Mouse (Mus musculus) left cerebral cortex, postnatal 14 days (tissue): ENCODE results near the gene Wdr5b. TPM values are rescaled to one million over a fixed set of nuclear protein-coding genes. Genes with fewer than 3 reads are reported as not detected.

ENCODE experiments used
- DNase-seq, 2 experiments: peaks; one replicate each; pipeline ENCODE4 v3.0.0; 2021 to 2022; ENCODE audit warnings: low spot score in 2 of 2, mixed read lengths in 1 of 2
- intact Hi-C: fragments of 180-260 bp; cut with DNase I; formaldehyde crosslinking; loops from one replicate; pipeline ENCODE4 v1.15.1; 2025
- total RNA-seq, 2 experiments: library from RNA; stranded (reverse); gene quantifications; 2 replicates each; pipeline ENCODE4 v1.2.3; 2021

Gene Wdr5b
- total RNA-seq, 2 experiments from 2014 or later = 3.6 to 3.9 TPM

GRCm38 (mm10) chr16:36068356-36068755 lies 27.4 kb downstream of the Wdr5b start:
- DNase-seq = no peak
- intact Hi-C loops = no loop called here

DNA sequence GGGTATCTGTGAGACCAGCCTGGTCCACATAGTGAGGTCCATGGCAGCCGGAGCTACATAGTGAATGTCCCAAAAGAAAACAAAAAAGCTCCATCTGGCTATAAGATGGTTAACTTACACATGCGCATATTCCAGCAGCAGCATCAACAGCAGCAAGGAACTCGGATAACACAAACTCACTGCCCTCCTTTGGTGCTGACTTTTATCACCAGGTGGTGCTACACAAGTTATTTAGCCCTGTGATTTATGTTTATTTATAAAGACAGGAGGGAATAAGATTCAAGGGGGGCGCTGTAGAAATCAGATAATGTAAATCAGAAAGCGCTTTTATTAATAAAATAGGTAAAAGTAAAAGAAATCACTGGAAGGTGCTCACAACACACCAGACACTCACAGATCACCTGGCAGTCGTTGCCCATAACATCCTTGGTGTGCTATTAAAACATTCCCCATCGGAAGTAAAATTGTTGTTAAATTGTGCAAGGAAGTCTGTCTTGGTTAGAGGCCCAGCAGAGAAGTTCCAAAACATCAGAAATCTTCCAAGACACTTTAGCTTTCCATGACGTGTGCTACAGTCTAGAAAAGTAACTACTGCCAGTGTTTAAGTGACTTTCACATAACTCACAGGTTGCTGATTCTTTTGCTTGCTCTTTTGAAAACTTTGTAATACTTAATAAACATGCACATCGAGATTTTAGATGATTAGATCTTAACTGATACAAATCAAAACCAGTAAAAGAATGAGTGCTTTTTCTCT lies 29.0 kb downstream of the Wdr5b start:
- intact Hi-C loops = loop anchor here (2.0 to 10.0 kb wide), 2 partner anchors 29 to 945 kb away; partner anchors contain the start of genes Polq and Wdr5b

GRCm38 (mm10) chr16:36071071-36071449 lies 30.1 kb downstream of the Wdr5b start:
- no peak for DNase-seq
- intact Hi-C loops = loop anchor here (2.0 to 10.0 kb wide), 2 partner anchors 30 to 944 kb away; partner anchors contain the start of genes Polq and Wdr5b

More for the DNA sequence above, 29.0 kb downstream of the Wdr5b start:
- DNase-seq = no peak

DNA sequence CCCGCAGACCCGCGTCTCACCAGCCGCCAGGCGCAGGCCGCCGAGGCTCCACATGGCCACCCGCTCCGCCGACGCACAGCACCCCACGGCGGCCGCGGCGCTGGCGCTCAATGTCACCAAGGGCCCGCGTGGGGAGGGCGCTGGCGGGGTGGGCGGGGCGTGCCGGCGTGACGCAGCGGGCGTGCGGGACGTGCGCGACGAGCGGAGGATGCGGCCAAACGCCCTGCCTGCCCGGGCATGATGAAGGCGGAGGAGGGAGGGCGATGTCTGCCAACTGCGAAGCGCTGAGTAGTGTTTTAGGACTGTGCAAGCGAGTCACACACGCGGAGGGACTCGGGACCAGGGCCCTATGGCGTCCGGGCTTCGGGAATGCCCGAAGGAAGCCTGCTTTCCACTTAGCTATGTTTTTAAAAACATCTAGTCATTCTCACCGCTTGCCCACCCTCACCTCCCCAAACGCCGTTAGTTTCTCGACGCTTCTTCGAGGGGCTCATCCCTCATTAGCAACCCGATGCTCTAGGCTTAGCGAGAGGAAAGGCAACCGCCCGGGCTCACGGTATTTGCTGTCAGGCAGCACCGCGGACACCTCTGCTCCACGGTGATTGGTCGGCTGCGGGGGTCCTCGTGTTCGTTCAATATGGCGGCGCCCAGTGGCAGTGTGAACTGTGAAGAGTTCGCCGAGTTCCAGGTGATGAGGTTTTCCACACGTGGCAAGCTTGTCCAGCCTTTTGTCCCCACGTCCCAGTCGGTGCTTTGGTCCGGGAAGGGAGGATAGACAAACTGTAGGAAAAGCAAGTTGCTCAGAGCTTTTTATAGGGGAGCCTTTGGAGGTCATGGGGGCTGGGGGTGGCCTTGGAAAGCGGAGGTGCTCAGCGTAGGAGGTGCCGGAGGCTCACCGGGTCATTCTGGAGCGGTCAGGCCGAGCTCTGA lies 30.7 kb downstream of the Wdr5b start, which contains the start of the genes Fam162a and Ccdc58:
TSS of gene Fam162a (minus strand) at position 145 of the 930 bp plus-strand sequence.
TSS of gene Ccdc58 (plus strand) at position 236 of the 930 bp plus-strand sequence.
- DNase-seq = peak; percentile 93
- intact Hi-C loops = loop anchor here (2.0 to 10.0 kb wide), 2 partner anchors 31 to 943 kb away; partner anchors contain the start of genes Polq and Wdr5b

GRCm38 (mm10) chr16:36072410-36073011 lies 31.5 kb downstream of the Wdr5b start:
- intact Hi-C loops = loop anchor here (10.0 kb wide), 1 partner anchor 942 kb away; the partner anchor contains the start of gene Polq

DNA sequence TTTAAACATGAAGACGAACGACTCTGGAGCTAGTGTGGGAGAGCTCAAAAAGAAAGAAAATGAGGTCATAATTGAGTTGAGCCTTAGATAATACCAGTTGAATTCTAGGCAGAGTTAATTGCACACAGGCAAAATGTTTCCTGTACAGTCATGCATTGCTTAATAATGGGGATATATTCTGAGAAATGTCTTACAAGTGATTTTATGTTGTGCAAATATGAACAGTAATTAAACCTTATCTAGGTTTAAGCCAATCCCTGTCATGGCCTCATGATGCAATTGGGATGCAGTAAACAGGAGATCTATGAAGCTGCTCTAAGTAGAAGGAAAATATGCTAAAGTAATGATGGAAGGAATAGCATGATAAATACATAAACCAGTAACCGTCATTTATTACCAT lies 33.8 kb downstream of the Wdr5b start:
- no peak for DNase-seq
- intact Hi-C loops = loop anchor here (10.0 kb wide), 1 partner anchor 940 kb away; the partner anchor contains the start of gene Polq

More at GRCm38 (mm10) chr16:36072410-36073011, 31.5 kb downstream of the Wdr5b start:
- DNase-seq = no peak

GRCm38 (mm10) chr16:36079916-36080315 lies 38.9 kb downstream of the Wdr5b start:
- DNase-seq = no peak
- intact Hi-C loops = loop anchor here (10.0 kb wide), 1 partner anchor 935 kb away; the partner anchor contains the start of gene Polq

DNA sequence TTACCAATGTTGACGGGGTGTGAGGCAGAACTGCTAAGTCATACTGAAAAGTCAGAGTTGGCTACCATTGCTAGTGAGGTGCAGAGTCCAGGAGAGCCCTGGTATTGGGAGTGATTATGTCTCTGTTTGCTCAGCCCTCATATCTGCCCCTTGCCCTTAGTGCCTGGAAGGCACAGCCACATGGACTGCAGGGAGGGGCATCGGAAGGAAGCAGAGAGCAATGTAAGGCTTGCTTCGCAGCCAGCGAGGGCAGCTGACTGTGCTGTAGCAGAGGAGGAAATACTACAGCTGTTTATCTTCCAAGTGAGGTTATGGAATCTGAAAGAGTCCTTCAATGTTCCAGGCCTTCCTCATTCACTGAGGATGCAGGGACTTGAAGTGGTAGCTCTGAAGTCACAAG lies 46.9 kb downstream of the Wdr5b start:
- no peak for DNase-seq
- intact Hi-C loops = no loop called here

DNA sequence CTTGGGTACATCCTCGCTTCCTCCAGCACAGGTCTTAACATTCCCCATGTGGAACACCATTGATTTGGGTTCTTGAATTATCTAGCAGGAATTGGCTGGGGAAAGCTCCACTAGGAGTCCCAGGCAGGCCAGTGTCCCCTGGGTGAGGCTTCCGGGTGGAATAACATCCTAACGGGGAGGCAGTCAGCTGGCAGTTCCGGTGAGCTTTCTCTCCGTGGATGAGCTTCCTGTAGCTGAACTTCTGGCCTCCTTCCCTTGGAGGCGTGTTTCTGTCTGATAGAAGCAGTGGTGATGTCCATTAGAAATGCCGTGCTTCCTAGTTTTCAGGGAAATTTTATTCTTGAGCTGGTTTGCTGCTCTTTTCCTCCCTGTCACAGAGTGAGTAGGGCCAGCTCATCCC lies 48.1 kb downstream of the Wdr5b start:
- intact Hi-C loops = no loop called here
- no peak for DNase-seq

GRCm38 (mm10) chr16:36089850-36090616 lies 49.0 kb downstream of the Wdr5b start:
- intact Hi-C loops = no loop called here

DNA sequence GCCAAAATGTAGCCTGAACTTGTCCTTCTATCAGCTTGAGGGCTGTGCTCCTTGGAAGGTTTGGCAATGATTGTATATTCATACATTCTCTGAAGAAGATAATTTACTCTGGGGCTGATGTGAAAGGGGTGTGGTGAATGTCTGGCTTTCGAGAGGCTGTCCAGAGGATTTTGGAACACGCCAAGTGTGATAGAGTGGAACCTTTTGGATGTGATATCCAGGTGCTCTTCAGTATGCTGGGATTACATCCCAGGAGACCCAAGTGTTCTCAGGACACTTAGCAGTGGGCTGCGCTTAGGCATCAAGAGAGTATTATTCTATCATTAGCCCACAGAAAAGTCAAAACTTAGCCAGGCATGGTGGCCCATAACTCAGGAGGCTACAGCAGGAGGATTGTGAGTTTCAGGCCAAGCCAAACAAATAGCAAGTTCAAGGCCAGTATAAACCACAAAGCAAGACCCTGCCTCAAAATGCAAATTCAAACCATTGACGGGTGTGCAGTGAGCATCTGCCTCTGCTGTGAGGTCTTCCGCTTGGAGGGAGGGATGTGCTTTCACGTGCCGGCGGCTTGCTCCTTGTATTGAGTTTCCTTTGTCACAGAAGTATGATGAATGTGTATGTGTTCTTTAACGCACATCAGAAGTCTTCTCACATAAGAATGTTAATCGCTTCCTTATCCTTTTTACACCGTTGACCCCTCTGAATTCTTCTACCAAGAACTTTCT lies 50.0 kb downstream of the Wdr5b start:
- DNase-seq = no peak
- intact Hi-C loops = no loop called here

More at GRCm38 (mm10) chr16:36089850-36090616, 49.0 kb downstream of the Wdr5b start:
- no peak for DNase-seq

Other genes with a start within 250 kb of the Wdr5b start
- gene Parp14, start 169.6 kb upstream of the Wdr5b start, total RNA-seq = 1 to 10 TPM in 1 of 2 experiments, under 1 TPM in 1; 0.79 to 1.3 TPM
- 1 to 10 TPM; 2.1 TPM for gene Parp9, start 102.7 kb upstream of the Wdr5b start, total RNA-seq
- gene Dtx3l, start 102.0 kb upstream of the Wdr5b start, total RNA-seq = 1 to 10 TPM; 2.0 to 2.9 TPM
- gene Kpna1, start 62.4 kb upstream of the Wdr5b start, total RNA-seq = 100 to 1,000 TPM; 119 to 122 TPM
- 10 to 100 TPM; 66.1 to 66.4 TPM for gene Fam162a, start 30.4 kb downstream of the Wdr5b start, total RNA-seq
- 10 to 100 TPM; 18.6 to 21.3 TPM for gene Ccdc58, start 30.5 kb downstream of the Wdr5b start, total RNA-seq
- not detected for gene Csta1, start 90.1 kb downstream of the Wdr5b start, total RNA-seq
- not detected for gene Stfa2l1, start 115.6 kb downstream of the Wdr5b start, total RNA-seq
- gene Gm5483, start 143.0 kb downstream of the Wdr5b start, total RNA-seq = not detected
- gene Gm5416, start 169.2 kb downstream of the Wdr5b start, total RNA-seq = not detected
- gene 2010005H15Rik, start 180.3 kb downstream of the Wdr5b start, total RNA-seq = not detected
- gene Stfa1, start 235.8 kb downstream of the Wdr5b start, total RNA-seq = not detected